Mouse (Mus musculus) urinary bladder, adult 18-20 months (tissue): ENCODE data around the gene Rarb.

ENCODE experiments used
- DNase-seq, 2 experiments: peaks; one replicate each; pipeline ENCODE4 v3.0.0; 2022; ENCODE audit warnings: low spot score in 2 of 2, mixed read lengths in 2 of 2

The Rarb gene

DNA sequence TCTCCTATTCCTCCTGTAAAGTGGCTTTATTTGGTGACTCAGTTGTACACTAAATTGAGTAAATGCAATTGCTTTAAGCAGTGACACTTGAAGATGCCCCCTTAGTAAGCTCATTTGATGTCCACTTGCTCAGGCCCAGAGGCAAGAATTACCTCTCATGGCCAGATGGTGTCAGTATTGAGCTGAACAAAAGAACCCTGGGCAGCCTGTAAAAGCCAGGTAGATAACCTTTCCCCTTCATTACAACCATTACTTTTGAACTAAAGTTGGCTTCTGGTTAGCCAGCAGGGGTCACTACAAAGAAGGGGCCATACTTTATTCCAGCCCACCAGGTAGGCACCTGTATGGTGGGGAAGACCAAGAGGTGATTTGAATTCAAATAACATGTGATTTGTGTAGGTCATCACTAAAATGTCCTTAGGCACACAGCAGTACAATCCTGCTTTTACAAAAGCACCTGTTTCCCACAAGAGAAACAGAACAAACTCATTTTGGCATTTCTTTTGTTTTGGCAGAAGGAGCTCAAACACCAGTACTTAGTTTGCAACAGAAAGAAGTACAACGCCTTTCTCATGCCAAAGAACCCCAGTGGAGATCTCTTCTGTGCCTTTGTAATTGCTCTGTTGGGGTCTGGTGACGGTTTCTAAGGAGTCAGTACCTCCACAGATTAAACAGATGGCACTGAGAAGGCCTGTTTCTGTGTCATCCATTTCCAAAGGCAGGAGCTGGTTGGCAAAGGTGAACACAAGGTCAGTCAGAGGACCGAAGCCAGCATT, 384.4 kb downstream of the Rarb start:
- peak; percentile 19 to 31 for DNase-seq

DNA sequence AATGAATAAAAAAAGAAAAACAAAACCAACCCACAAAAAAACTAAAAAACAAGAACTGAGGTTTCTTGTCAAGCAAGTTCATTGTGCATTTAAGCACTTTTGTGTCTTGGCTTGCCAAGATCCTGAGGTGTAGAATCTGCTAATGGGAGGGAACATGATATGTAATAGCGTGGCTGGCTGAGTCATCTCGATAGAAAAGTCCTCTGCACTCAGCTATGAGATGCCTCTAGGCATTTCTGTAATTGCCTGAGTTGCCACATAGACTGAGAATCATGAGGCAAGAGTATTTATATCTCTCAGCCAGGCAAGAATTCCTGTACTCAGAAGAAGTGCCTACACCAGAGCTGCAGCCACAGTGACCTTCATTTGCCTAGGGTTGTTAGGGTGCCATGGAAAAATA, 385.8 kb downstream of the Rarb start:
- no peak for DNase-seq

DNA sequence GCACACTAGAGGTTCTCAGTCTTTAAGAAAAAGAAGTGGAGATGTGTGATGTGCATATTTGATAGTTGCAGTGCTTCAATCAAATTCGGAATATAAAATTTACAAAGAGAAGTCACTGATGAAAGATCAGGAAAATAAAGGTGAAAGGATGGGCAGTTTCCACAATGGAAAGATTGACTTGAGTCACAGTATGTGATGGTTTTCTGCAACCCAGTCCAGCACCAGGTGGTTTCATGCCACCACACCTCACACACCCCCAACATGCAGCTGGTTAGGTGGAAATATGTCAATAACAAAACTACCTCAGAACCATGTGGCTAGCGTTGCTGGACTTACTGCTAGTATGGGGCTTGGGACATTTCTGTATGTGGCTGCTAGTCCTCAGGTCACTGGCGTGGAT, 386.4 kb downstream of the Rarb start:
- no peak for DNase-seq

DNA sequence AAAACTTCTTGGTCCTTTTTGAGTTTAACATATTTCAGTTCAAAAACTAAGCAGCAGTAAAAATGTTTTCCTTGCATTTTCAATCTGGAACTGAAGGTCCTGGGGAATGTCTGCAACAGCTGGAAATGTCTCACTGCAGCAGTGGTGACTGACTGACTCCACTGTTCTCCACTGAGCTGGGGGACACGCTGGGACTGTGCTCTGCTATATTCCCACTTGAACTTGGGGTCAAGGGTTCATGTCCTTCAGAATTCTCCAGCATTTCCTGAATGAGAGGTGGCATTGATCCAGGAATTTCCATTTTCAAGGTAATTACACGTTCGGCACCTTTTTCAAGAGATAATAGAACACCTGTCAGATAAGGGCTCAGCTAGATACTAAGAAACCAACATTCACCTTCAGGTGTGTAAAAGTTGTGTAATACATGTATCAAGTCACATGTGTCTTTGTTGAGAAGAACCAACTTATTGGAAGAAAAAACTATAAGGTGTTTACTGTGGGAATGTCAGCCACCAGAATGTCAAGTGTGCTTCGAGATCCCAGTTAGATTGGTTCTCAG, 386.9 kb downstream of the Rarb start:
- DNase-seq, result no peak

DNA sequence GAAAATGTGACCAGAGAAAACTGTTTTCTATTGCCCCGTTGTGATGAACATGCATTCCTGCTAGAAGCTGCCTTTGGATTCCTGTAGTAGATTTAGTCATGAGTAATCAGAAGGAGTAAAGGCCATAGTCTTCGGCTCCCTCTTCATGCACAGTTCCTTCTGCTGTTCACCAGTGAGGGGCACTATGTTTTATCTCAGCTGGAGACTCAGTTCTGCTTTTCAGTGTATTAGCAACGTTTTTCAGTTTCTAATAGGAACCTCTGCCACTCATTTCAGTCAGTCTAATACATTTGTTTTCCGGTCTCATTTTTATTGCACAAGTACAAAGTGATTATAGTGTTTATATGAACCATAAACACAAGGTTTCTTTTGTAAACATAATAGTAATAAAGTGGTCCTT, 391.4 kb downstream of the Rarb start:
- DNase-seq, result no peak

DNA sequence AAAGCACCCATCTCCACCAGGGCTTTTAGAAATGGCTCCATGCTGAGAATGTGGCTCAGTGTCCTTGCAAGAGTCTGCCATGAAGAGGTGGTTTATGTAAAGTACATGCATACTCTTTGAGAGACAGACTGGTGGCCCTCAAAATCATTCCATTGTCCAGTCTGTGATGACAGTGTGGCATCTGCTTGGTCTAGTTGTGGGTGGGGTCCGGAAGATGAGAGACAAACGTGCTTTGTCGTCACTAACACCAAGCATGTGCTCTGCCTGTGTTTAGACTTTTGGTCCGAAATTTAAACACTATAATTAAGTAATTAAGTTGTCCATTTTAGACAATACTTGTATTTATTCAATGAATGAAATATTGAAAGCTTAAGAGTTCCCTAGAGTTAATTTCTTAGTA, 404.8 kb downstream of the Rarb start:
- no peak for DNase-seq

DNA sequence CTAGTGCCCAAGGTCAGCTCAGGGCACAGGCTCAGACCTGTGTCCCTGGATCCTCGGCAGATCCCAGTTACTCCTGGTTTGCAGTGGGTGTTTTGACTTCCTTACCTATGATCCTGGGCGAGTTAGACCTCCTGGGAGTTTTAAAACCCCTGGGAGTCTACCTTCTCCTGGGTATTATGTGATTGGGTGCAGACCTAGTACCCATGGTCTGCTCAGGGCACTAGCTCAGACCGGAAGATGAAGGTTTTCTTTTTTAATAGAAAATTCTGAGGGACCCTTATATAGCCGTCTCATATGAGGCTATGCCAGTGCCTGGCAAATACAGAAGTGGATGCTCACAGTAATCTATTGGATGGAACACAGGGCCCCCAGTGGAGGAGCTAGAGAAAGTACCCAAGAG, 413.8 kb downstream of the Rarb start:
- no peak for DNase-seq

DNA sequence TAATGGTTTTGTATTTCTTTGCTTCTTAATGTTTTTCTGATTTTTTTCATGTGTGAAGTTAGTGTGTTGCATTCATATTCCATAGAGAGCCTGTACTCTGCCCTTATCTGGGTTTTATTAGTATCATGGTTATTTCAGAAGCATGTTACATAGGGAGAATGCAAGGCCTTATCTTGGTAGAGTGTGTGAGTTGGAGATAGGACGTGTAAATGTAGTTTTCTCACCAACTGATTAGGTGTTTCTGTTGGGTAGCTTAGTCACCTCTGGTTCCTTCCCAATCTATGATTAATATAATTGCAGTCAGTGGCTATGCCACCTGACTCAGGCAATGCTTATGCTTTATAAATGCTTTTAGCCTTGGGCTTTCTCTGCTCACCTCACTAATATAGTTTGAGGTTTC, 434.2 kb downstream of the Rarb start:
- DNase-seq, result no peak
